Mouse (Mus musculus): ENCODE data around the gene Dock4.

- no peak for TF ChIP-seq POLR2A (IDR thresholded peaks at IDR 0.05; ENCODE audit: control insufficient read depth, low read depth, low read length)
- TF ChIP-seq CTCF (IDR thresholded peaks at IDR 0.05; ENCODE audit: control insufficient read depth, insufficient read depth, insufficient replicate concordance, low read depth, low read length) = no peak
Measured at GRCm38 (mm10) chr12:40669460-40669859, 223.7 kb downstream of the Dock4 start.
